Mouse (Mus musculus): ENCODE measurements around the gene Pde6h. TPM values are rescaled to one million over a fixed set of nuclear protein-coding genes. Genes with fewer than 3 reads are reported as not detected.

Gene Pde6h
- polyA plus RNA-seq, 1 experiment from 2014 or later: not detected

GRCm38 (mm10) chr6:136897789-136898188 lies 25.8 kb upstream of the Pde6h start:
- Histone ChIP-seq H3K36me3 (no peaks in the 10 kb centered on the region), H3K4me1 (no peaks in the 10 kb centered on the region), H3K27ac (replicated peaks) (no peak overlapping the region), H3K9me3 (no peaks in the 10 kb centered on the region), H3K4me3 (no peak overlapping the region), H3K4me2 (replicated peaks) (no peak overlapping the region), H3K27me3 (no peaks in the 10 kb centered on the region), H3K9ac (replicated peaks) (no peak overlapping the region)
- ATAC-seq (ENCODE audit: low FRiP score, low read depth): no peak
- WGBS: 81% methylated on average over 4 of the region's 4 CpGs

GRCm38 (mm10) chr6:136898222-136898621 lies 25.4 kb upstream of the Pde6h start:
- Histone ChIP-seq H3K27ac (replicated peaks) (no peak overlapping the region), H3K4me1 (no peaks in the 10 kb centered on the region), H3K27me3 (no peaks in the 10 kb centered on the region), H3K4me3 (no peak overlapping the region), H3K9me3 (no peaks in the 10 kb centered on the region), H3K9ac (replicated peaks) (no peak overlapping the region), H3K36me3 (no peaks in the 10 kb centered on the region), H3K4me2 (replicated peaks) (no peak overlapping the region)
- WGBS: 76% methylated on average over 4 of the region's 4 CpGs
- ATAC-seq (ENCODE audit: low FRiP score, low read depth): no peak

DNA sequence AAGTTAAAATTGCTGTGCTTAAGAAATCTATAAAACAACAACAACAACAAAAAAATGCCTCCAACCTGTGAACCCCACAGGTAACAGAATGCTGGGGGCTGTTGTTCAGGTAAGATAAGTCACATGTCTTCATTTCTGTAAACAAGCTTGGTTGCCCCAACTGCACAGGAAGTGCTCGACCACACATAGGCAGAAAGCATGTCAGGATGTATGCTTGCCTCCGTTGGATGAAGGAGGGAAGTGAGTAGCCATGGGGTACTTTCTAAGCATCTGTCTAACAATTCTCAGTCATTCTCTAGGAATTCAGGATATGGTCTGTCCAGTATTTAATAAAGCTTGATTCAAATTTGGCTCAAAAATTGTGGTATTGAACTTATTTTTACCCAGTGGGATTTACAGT lies 24.7 kb upstream of the Pde6h start:
- no peak overlapping the region for H3K4me3 ChIP-seq
- 90% methylated on average over 2 of the region's 2 CpGs for WGBS

GRCm38 (mm10) chr6:136900369-136901009 lies 23.1 kb upstream of the Pde6h start:
- H3K9me3 ChIP-seq: no peaks in the 10 kb centered on the region
- WGBS: 85% methylated on average over 4 of the region's 4 CpGs
- no peak overlapping the region for H3K4me2 ChIP-seq (replicated peaks)
- ATAC-seq (ENCODE audit: low FRiP score, low read depth): no peak
- H3K4me3 ChIP-seq: no peak overlapping the region
- no peaks in the 10 kb centered on the region for H3K27me3 ChIP-seq
- H3K9ac ChIP-seq (replicated peaks): no peak overlapping the region
- H3K36me3 ChIP-seq: no peaks in the 10 kb centered on the region
- H3K27ac ChIP-seq (replicated peaks): no peak overlapping the region
- no peaks in the 10 kb centered on the region for H3K4me1 ChIP-seq

More for the DNA sequence above, 24.7 kb upstream of the Pde6h start:
- Histone ChIP-seq H3K27ac (replicated peaks) (no peak overlapping the region), H3K9me3 (no peaks in the 10 kb centered on the region), H3K4me1 (no peaks in the 10 kb centered on the region), H3K4me2 (replicated peaks) (no peak overlapping the region), H3K9ac (replicated peaks) (no peak overlapping the region), H3K27me3 (no peaks in the 10 kb centered on the region), H3K36me3 (no peaks in the 10 kb centered on the region)
- ATAC-seq (ENCODE audit: low FRiP score, low read depth): no peak

DNA sequence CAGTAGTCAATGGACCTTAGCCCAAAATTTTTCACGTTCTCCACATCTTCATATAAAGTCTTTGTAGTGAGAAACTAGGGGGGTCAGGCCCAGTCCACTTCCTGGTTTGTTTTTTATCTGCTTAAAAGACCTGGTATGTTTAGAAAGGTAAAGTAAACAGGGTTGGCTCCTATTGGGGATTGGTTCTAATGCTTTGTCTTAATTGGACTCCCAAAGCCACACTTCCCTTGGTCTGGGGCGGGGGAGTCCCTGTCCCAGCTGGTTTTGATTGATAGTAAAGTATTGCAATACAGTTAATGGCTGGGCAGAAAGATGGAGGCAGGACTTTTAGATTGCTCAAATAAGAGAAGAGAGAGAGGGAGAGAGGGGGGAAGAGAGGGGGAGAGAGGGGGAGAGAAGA lies 22.6 kb upstream of the Pde6h start:
- no peak overlapping the region for H3K9ac ChIP-seq (replicated peaks)
- no peak overlapping the region for H3K4me2 ChIP-seq (replicated peaks)
- no peak overlapping the region for H3K27ac ChIP-seq (replicated peaks)
- no peak for ATAC-seq (ENCODE audit: low FRiP score, low read depth)
- no peaks in the 10 kb centered on the region for H3K36me3 ChIP-seq
- H3K27me3 ChIP-seq: no peaks in the 10 kb centered on the region
- H3K9me3 ChIP-seq: no peaks in the 10 kb centered on the region
- no peaks in the 10 kb centered on the region for H3K4me1 ChIP-seq
- WGBS: 81% methylated on average over 2 of the region's 2 CpGs
- H3K4me3 ChIP-seq: no peak overlapping the region

- no peak overlapping the region for H3K4me3 ChIP-seq
- ATAC-seq (ENCODE audit: low FRiP score, low read depth): no peak
- H3K27ac ChIP-seq (replicated peaks): no peak overlapping the region
- no peaks in the 10 kb centered on the region for H3K4me1 ChIP-seq
- H3K27me3 ChIP-seq: no peaks in the 10 kb centered on the region
- H3K4me2 ChIP-seq (replicated peaks): no peak overlapping the region
- H3K9me3 ChIP-seq: no peaks in the 10 kb centered on the region
- H3K36me3 ChIP-seq: no peaks in the 10 kb centered on the region
- 91% methylated on average over 9 of the region's 9 CpGs for WGBS
- no peak overlapping the region for H3K9ac ChIP-seq (replicated peaks)
Observed at GRCm38 (mm10) chr6:136902527-136902926, 21.1 kb upstream of the Pde6h start.

GRCm38 (mm10) chr6:136903885-136904470 lies 19.7 kb upstream of the Pde6h start:
- H3K4me3 ChIP-seq: no peak overlapping the region
- 71% methylated on average over 8 of the region's 8 CpGs for WGBS
- ATAC-seq (ENCODE audit: low FRiP score, low read depth): no peak
- no peaks in the 10 kb centered on the region for H3K9me3 ChIP-seq
- H3K4me2 ChIP-seq (replicated peaks): no peak overlapping the region
- no peaks in the 10 kb centered on the region for H3K36me3 ChIP-seq
- no peak overlapping the region for H3K27ac ChIP-seq (replicated peaks)
- no peaks in the 10 kb centered on the region for H3K4me1 ChIP-seq
- H3K9ac ChIP-seq (replicated peaks): no peak overlapping the region
- H3K27me3 ChIP-seq: no peaks in the 10 kb centered on the region

DNA sequence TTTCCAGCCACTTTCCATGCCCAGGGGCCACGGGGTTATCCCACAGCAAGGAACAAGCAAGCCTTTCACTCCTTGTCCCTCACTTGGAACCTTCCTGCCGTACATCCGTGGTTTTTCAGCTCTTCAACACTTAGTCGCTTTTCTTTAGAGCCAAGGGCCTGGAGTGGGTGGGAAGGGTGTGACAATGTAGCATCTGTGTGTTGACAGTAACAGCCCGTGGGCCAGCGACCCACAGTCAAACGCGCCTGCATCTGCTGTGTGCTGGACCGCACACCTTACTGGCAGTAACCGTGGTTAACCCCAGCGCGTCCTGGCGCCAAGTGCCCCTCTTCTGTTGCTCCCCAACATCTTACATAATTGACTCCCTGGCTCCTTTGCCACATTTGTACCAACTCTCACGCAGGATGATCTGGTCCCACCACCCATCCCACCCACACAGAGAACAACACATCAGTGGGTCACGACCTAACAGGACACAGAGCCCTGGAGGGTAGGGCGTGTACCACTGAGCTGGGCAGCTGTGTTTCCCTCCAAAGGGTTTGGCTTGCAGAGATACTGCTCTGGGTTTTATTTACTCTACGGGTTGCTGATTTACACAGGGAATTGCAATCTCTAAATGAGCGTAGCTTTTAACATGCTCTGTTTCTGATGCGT lies 17.2 kb upstream of the Pde6h start:
- Histone ChIP-seq H3K9me3 (no peaks in the 10 kb centered on the region), H3K4me1 (no peaks in the 10 kb centered on the region), H3K27me3 (no peaks in the 10 kb centered on the region), H3K4me2 (replicated peaks) (no peak overlapping the region), H3K27ac (replicated peaks) (no peak overlapping the region), H3K4me3 (no peak overlapping the region), H3K9ac (replicated peaks) (no peak overlapping the region), H3K36me3 (no peaks in the 10 kb centered on the region)
- no peak for ATAC-seq (ENCODE audit: low FRiP score, low read depth)
- 91% methylated on average over 19 of the region's 19 CpGs for WGBS

DNA sequence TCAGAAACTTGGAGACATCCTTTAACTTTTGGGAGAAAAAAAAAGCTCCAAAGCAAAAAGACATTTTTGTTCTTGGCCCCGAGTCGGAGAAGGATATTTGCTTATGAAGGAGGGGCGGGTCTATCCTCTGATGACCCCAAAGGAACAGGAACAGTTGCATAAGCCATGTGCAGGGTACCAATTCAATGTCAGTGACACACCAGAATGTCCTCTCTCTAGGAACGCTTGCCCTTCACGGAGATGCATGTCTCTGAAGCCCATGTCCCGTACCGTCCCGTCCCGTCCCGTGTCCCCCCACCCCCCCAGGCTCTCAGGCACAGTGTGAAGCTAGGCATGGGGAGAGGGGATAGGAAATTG lies 16.7 kb upstream of the Pde6h start:
- 84% methylated on average over 10 of the region's 10 CpGs for WGBS
- no peaks in the 10 kb centered on the region for H3K36me3 ChIP-seq
- ATAC-seq (ENCODE audit: low FRiP score, low read depth): no peak
- no peaks in the 10 kb centered on the region for H3K4me1 ChIP-seq
- H3K4me3 ChIP-seq: no peak overlapping the region
- H3K9ac ChIP-seq (replicated peaks): no peak overlapping the region
- H3K27me3 ChIP-seq: no peaks in the 10 kb centered on the region
- H3K4me2 ChIP-seq (replicated peaks): no peak overlapping the region
- no peak overlapping the region for H3K27ac ChIP-seq (replicated peaks)
- no peaks in the 10 kb centered on the region for H3K9me3 ChIP-seq

DNA sequence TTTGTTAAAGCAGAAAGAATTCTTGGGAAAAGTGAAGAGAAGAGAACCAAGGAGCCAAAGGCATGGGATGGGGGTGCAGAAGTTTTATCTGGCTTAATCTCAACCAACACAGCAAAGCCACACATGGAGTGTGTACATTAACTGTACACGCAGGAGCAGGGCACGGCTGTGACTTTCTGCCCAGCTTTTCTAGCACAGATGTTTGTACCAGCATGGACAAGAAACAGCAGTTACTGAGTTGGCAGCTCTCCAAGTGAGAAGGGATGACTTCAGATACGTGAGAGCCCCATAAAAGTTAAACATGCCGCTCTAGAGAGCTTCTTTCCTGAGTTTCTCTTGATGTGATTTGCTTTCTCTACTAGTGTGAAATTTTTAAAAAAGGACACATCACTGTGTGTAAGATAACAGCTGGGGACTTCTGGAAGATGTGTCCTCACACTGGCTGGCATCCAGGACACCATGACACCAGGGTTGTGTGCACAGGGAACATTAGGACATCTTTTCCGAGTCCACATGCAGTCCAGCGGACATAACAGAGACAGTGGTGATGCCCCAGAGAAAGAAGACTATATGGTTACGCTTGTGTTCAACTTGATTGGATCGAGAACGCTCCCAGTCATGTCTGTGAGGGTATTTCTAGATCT lies 13.3 kb upstream of the Pde6h start:
- peaks cover 6% of the 10 kb centered on the region for H3K4me1 ChIP-seq
- no peaks in the 10 kb centered on the region for H3K27me3 ChIP-seq
- H3K4me3 ChIP-seq: no peak overlapping the region
- H3K4me2 ChIP-seq (replicated peaks): no peak overlapping the region
- 88% methylated on average over 9 of the region's 9 CpGs for WGBS
- no peak for ATAC-seq (ENCODE audit: low FRiP score, low read depth)
- no peak overlapping the region for H3K9ac ChIP-seq (replicated peaks)
- no peaks in the 10 kb centered on the region for H3K36me3 ChIP-seq
- H3K27ac ChIP-seq (replicated peaks): no peak overlapping the region
- H3K9me3 ChIP-seq: no peaks in the 10 kb centered on the region

DNA sequence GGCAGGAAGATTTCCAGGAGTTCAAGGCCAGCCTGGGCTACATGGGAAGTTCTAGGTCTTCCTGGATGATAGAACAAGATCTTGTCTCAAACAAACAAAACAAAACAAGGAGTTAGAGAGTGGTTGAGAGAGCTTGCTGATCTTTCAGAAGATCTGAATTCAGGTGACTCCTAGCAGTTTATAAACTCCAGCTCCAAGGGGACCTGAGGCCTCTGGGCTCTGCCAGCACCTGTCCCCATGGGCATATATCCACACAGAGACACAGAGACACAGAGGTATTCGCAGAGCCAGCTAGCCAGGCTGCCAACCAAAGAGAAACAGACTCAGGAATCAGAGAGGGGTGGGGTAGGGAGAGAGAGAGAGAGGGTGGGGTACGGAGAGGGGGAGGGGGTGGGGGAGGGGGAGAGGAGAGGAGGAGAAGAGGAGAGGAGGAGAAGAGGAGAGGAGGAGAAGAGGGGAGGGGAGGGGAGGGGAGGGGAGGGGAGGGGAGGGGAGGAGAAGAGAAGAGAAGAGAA lies 10.8 kb upstream of the Pde6h start:
- ATAC-seq (ENCODE audit: low FRiP score, low read depth): 0 out of 2 replicates have a peak, but pooled peaks have one; percentile 6
- Histone ChIP-seq H3K4me1 (peaks cover 6% of the 10 kb centered on the region), H3K4me3 (no peak overlapping the region), H3K27me3 (no peaks in the 10 kb centered on the region), H3K9ac (replicated peaks) (0 out of 2 replicates have a peak overlapping the region, but pooled peaks have one; percentile 20), H3K36me3 (no peaks in the 10 kb centered on the region), H3K9me3 (no peaks in the 10 kb centered on the region), H3K4me2 (replicated peaks) (no peak overlapping the region), H3K27ac (replicated peaks) (no peak overlapping the region)
- WGBS: 82% methylated on average over 1 of the region's 2 CpGs

Data from midbrain, embryonic 12.5 days (tissue).